Mouse (Mus musculus): ENCODE data around the gene Setmar. TPM values are rescaled to one million over a fixed set of nuclear protein-coding genes. Genes with fewer than 3 reads are reported as not detected.

The Setmar gene
- polyA plus RNA-seq, 1 experiment from 2014 or later: 2.1 TPM

DNA sequence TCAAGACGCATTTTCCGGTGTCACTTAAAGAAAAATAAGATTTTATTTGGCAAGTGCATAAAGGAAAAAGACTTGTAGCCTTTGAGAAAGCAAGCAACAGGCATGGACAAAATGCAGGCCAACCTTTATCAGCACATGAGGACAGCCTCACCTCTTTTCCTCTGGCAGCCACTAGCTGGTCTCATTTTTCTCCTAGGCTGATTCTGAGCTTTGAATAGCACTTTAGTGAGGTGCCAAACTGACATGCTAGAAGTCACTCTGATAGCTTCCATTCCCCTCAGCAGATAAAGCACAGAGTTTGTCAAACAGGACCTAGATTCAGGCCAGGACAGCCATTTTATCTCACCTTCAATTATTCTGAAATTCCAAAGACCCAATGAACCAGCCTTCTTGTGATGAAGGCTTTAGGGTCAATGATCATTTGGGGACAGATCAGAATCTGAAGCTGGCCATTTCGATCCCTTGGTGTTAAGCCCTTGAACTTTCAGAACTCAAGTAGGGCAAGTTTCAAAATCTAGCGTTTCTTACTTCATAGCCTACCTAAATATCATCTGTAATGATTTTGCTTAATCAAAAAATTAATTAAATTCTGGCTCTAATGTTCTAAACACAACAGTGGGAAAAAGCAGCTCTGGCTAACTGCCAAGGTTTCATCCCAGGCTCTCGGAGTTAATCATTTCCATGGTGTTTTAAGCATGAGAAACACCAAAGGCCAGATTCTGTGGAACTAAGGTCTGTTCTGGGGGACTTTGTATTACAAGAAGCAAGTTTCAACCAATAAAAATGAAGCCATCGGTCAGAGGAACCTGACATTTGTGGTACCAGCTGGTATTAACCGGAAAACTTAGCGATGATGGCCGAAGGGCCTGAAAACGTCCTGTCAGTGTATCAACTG is 37.3 kb downstream of the Setmar start:
- Histone ChIP-seq H3K4me2 (ENCODE audit: low read depth, low read length) (no peak overlapping the region), H3K9me3 (ENCODE audit: low read length) (no peaks in the 10 kb centered on the region), H3K4me1 (ENCODE audit: insufficient read depth) (0 out of 2 replicates have a peak, but pooled peaks cover 6% of the 10 kb centered on the region), H3K4me3 (ENCODE audit: low read depth, low read length) (no peak overlapping the region), H3K27ac (ENCODE audit: low read depth) (peak overlapping the region; percentile 44), H3K9ac (replicated peaks) (no peak overlapping the region), H3K27me3 (ENCODE audit: insufficient read depth, low read length) (no peaks in the 10 kb centered on the region), H3K36me3 (replicated peaks; ENCODE audit: insufficient read depth, low read length) (no peaks in the 10 kb centered on the region)
- ATAC-seq (peak; percentile 50), DNase-seq (peak; percentile 35)
- TF ChIP-seq CTCF (IDR thresholded peaks at IDR 0.05; ENCODE audit: low read depth) (no peak), EP300 (IDR thresholded peaks at IDR 0.05; ENCODE audit: low read depth) (no peak)
- WGBS (ENCODE audit: insufficient replicate concordance): 67% methylated on average over 10 of the region's 10 CpGs

- no peaks in the 10 kb centered on the region for H3K27me3 ChIP-seq (ENCODE audit: insufficient read depth, low read length)
- TF ChIP-seq EP300 (IDR thresholded peaks at IDR 0.05; ENCODE audit: low read depth) (no peak), CTCF (IDR thresholded peaks at IDR 0.05; ENCODE audit: low read depth) (no peak)
- H3K9me3 ChIP-seq (ENCODE audit: low read length): no peaks in the 10 kb centered on the region
- no peak for DNase-seq
- H3K4me1 ChIP-seq (ENCODE audit: insufficient read depth): no peaks in the 10 kb centered on the region
- no peak overlapping the region for H3K4me2 ChIP-seq (ENCODE audit: low read depth, low read length)
- H3K36me3 ChIP-seq (replicated peaks; ENCODE audit: insufficient read depth, low read length): no peaks in the 10 kb centered on the region
- no peak overlapping the region for H3K4me3 ChIP-seq (ENCODE audit: low read depth, low read length)
- no peak overlapping the region for H3K9ac ChIP-seq (replicated peaks)
- no peak for ATAC-seq
- no peak overlapping the region for H3K27ac ChIP-seq (ENCODE audit: low read depth)
Measured at GRCm38 (mm10) chr6:108107376-108107775, 42.5 kb downstream of the Setmar start.

GRCm38 (mm10) chr6:108110336-108110735 is 45.5 kb downstream of the Setmar start:
- no peaks in the 10 kb centered on the region for H3K27me3 ChIP-seq (ENCODE audit: insufficient read depth, low read length)
- H3K9me3 ChIP-seq (ENCODE audit: low read length): no peaks in the 10 kb centered on the region
- H3K27ac ChIP-seq (ENCODE audit: low read depth): no peak overlapping the region
- H3K9ac ChIP-seq (replicated peaks): no peak overlapping the region
- 73% methylated on average over 4 of the region's 4 CpGs for WGBS (ENCODE audit: insufficient replicate concordance)
- H3K4me2 ChIP-seq (ENCODE audit: low read depth, low read length): no peak overlapping the region
- H3K4me3 ChIP-seq (ENCODE audit: low read depth, low read length): no peak overlapping the region
- DNase-seq (no peak), ATAC-seq (no peak)
- H3K4me1 ChIP-seq (ENCODE audit: insufficient read depth): no peaks in the 10 kb centered on the region
- TF ChIP-seq EP300 (IDR thresholded peaks at IDR 0.05; ENCODE audit: low read depth): no peak
- no peak for TF ChIP-seq CTCF (IDR thresholded peaks at IDR 0.05; ENCODE audit: low read depth)
- H3K36me3 ChIP-seq (replicated peaks; ENCODE audit: insufficient read depth, low read length): no peaks in the 10 kb centered on the region

DNA sequence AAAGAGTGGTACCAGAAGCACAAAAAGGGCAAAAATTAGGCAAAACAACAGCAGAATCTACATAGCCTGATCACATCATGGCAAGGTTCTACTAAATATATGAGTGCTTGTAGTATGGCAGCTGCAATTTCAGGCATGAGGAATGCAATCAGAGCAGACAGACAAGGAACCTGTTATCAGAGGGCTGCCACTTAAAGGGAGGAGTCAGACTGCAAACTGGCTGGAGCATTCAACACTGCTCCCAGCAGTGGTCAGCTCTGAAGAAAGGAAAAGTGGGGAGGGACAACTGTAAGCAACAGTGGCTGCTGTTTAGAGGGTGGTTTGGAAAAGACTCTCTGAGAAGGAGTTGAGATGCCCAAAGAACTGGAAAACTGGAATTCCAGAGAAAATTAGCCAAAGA is 46.8 kb downstream of the Setmar start:
- Histone ChIP-seq H3K27me3 (ENCODE audit: insufficient read depth, low read length) (no peaks in the 10 kb centered on the region), H3K4me2 (ENCODE audit: low read depth, low read length) (no peak overlapping the region), H3K27ac (ENCODE audit: low read depth) (no peak overlapping the region), H3K9ac (replicated peaks) (no peak overlapping the region), H3K4me1 (ENCODE audit: insufficient read depth) (no peaks in the 10 kb centered on the region), H3K36me3 (replicated peaks; ENCODE audit: insufficient read depth, low read length) (no peaks in the 10 kb centered on the region), H3K4me3 (ENCODE audit: low read depth, low read length) (no peak overlapping the region), H3K9me3 (ENCODE audit: low read length) (no peaks in the 10 kb centered on the region)
- no peak for ATAC-seq
- TF ChIP-seq EP300 (IDR thresholded peaks at IDR 0.05; ENCODE audit: low read depth) (no peak), CTCF (IDR thresholded peaks at IDR 0.05; ENCODE audit: low read depth) (no peak)
- no peak for DNase-seq

- 90% methylated on average over 1 of the region's 1 CpGs for WGBS (ENCODE audit: insufficient replicate concordance)
- Histone ChIP-seq H3K4me1 (ENCODE audit: insufficient read depth) (no peaks in the 10 kb centered on the region), H3K27ac (ENCODE audit: low read depth) (no peak overlapping the region), H3K27me3 (ENCODE audit: insufficient read depth, low read length) (no peaks in the 10 kb centered on the region), H3K4me3 (ENCODE audit: low read depth, low read length) (no peak overlapping the region), H3K9ac (replicated peaks) (no peak overlapping the region), H3K36me3 (replicated peaks; ENCODE audit: insufficient read depth, low read length) (no peaks in the 10 kb centered on the region), H3K9me3 (ENCODE audit: low read length) (no peaks in the 10 kb centered on the region), H3K4me2 (ENCODE audit: low read depth, low read length) (no peak overlapping the region)
- TF ChIP-seq EP300 (IDR thresholded peaks at IDR 0.05; ENCODE audit: low read depth) (no peak), CTCF (IDR thresholded peaks at IDR 0.05; ENCODE audit: low read depth) (no peak)
- ATAC-seq: no peak
- no peak for DNase-seq
Measured at GRCm38 (mm10) chr6:108114971-108115370, 50.1 kb downstream of the Setmar start.

DNA sequence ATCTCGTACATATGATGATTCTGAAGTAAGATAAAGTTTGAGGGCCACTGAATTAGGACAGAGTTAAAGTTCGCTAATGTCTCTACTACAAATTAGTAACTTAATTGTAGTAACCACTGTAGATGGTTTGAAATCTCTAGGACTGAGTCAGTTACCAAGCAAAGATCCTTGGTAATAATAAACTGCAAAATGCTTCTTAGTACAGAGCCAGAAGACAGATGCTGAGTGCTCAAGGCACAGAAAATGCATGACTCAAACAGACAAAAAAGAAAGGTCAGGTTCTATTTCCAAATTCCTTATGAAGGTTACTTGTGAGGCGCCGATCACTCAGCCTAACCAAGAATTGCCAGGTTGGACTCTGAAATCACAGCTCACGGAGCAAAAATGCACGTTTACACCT is 53.0 kb downstream of the Setmar start:
- WGBS (ENCODE audit: insufficient replicate concordance): 80% methylated on average over 6 of the region's 6 CpGs
- H3K4me3 ChIP-seq (ENCODE audit: low read depth, low read length): no peak overlapping the region
- H3K36me3 ChIP-seq (replicated peaks; ENCODE audit: insufficient read depth, low read length): no peaks in the 10 kb centered on the region
- DNase-seq (no peak), ATAC-seq (no peak)
- no peak overlapping the region for H3K27ac ChIP-seq (ENCODE audit: low read depth)
- TF ChIP-seq EP300 (IDR thresholded peaks at IDR 0.05; ENCODE audit: low read depth) (no peak), CTCF (IDR thresholded peaks at IDR 0.05; ENCODE audit: low read depth) (no peak)
- no peak overlapping the region for H3K4me2 ChIP-seq (ENCODE audit: low read depth, low read length)
- H3K9me3 ChIP-seq (ENCODE audit: low read length): peaks cover 2% of the 10 kb centered on the region; the same call in 1 of the 2 replicates
- H3K4me1 ChIP-seq (ENCODE audit: insufficient read depth): no peaks in the 10 kb centered on the region
- no peaks in the 10 kb centered on the region for H3K27me3 ChIP-seq (ENCODE audit: insufficient read depth, low read length)
- H3K9ac ChIP-seq (replicated peaks): no peak overlapping the region
